Mouse (Mus musculus): ENCODE data around the gene Prkra. TPM values are rescaled to one million over a fixed set of nuclear protein-coding genes. Genes with fewer than 3 reads are reported as not detected.
A peak's percentile ranks its signal among the peaks of the same experiment; 100 is the strongest.

Prkra gene
- polyA plus RNA-seq, 1 experiment from 2014 or later = 85.0 TPM

GRCm38 (mm10) chr2:76674725-76675427 lies 27.1 kb upstream of the Prkra start, which contains the start of gene Plekha3:
Plekha3 (plus strand) TSS chr2:76675281.
- Histone ChIP-seq H3K27me3 (replicated peaks; ENCODE audit: low read depth, poor library complexity, severe bottlenecking) (no peaks in the 10 kb centered on the region), H3K36me3 (replicated peaks) (peaks cover 22% of the 10 kb centered on the region), H3K4me1 (peaks cover 40% of the 10 kb centered on the region), H3K27ac (replicated peaks) (peak within 1 kb of the TSS; percentile 91), H3K9me3 (no peaks in the 10 kb centered on the region), H3K4me3 (peak within 1 kb of the TSS; percentile 93)
- DNase-seq (ENCODE audit: low spot score) = peak; percentile 89
- 4% methylated on average over 52 of the region's 52 CpGs for WGBS

DNA sequence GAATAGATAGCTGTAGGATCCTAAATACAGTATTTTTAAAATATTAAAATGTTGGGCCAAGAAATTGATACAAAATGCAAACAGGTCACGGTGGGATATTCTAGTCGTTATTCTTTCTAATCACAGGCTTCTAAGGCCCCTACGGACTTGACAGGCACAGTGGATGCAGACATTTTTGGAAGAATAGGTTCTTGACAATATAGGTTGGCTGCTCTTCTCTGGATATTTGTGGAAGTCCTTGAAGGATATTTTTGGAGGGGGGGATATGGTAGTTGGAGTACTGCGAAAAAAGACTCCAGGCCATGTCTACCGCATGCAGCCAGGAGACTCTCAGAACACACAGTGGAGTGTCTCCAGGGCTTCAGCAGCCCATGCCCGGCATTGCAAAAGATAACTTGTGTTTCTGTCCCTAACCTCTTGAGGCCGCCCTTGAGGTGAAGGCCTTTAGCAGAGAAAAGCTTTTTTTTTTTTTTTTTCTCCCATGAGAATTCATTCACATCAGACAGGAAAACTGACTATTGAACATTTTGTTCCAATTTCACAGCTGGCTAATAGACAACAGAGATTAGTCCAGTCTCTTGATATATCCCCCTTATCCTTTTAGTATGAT lies 25.8 kb upstream of the Prkra start:
- Histone ChIP-seq H3K4me1 (peaks cover 40% of the 10 kb centered on the region), H3K27me3 (replicated peaks; ENCODE audit: low read depth, poor library complexity, severe bottlenecking) (no peaks in the 10 kb centered on the region), H3K9me3 (no peaks in the 10 kb centered on the region), H3K36me3 (replicated peaks) (peaks cover 16% of the 10 kb centered on the region), H3K27ac (replicated peaks) (peak overlapping the region; percentile 87), H3K4me3 (peak overlapping the region; percentile 61)
- 34% methylated on average over 7 of the region's 7 CpGs for WGBS
- peak; percentile 44 for DNase-seq (ENCODE audit: low spot score)

GRCm38 (mm10) chr2:76672966-76673392 lies 25.2 kb upstream of the Prkra start, which contains the start of gene Fkbp7:
Fkbp7 (minus strand) TSS chr2:76673116.
- H3K36me3 ChIP-seq (replicated peaks) = peaks cover 10% of the 10 kb centered on the region
- under 1% methylated on average over 17 of the region's 17 CpGs for WGBS
- peak within 1 kb of the TSS; percentile 61 for H3K4me3 ChIP-seq
- H3K27me3 ChIP-seq (replicated peaks; ENCODE audit: low read depth, poor library complexity, severe bottlenecking) = no peaks in the 10 kb centered on the region
- H3K27ac ChIP-seq (replicated peaks) = peak within 1 kb of the TSS; percentile 87
- no peaks in the 10 kb centered on the region for H3K9me3 ChIP-seq
- DNase-seq (ENCODE audit: low spot score) = peak; percentile 94
- peaks cover 40% of the 10 kb centered on the region for H3K4me1 ChIP-seq

- Histone ChIP-seq H3K27ac (replicated peaks) (peak overlapping the region; percentile 87), H3K4me1 (peaks cover 38% of the 10 kb centered on the region), H3K36me3 (replicated peaks) (peaks cover 7% of the 10 kb centered on the region), H3K27me3 (replicated peaks; ENCODE audit: low read depth, poor library complexity, severe bottlenecking) (no peaks in the 10 kb centered on the region), H3K9me3 (no peaks in the 10 kb centered on the region), H3K4me3 (peak overlapping the region; percentile 61)
- DNase-seq (ENCODE audit: low spot score) = no peak
- 46% methylated on average over 9 of the region's 9 CpGs for WGBS
Measured at GRCm38 (mm10) chr2:76672134-76672745, 24.4 kb upstream of the Prkra start.

DNA sequence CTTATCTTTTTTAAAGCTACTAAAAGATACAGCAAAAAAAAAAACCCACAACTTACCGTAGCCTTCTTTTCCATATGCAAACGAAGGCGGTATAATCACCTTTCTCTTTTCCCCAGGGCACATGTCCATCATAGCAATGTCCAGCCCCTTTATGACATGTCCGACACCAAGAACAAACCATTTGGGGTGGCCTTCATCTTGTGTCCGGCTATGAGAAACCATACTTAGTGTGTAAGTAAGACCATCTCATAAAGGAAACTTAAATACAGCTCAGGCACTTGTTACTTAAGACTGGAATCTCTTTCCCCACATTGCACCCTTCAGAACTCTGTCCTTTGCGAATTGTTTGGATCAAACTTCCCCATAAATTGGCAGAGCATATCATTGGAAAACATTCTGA lies 23.8 kb upstream of the Prkra start:
- no peaks in the 10 kb centered on the region for H3K27me3 ChIP-seq (replicated peaks; ENCODE audit: low read depth, poor library complexity, severe bottlenecking)
- H3K4me3 ChIP-seq = peak overlapping the region; percentile 61
- no peak for DNase-seq (ENCODE audit: low spot score)
- peak overlapping the region; percentile 87; the same call in 1 of the 2 replicates for H3K27ac ChIP-seq (replicated peaks)
- H3K9me3 ChIP-seq = no peaks in the 10 kb centered on the region
- H3K36me3 ChIP-seq (replicated peaks) = peaks cover 7% of the 10 kb centered on the region
- H3K4me1 ChIP-seq = peaks cover 32% of the 10 kb centered on the region
- 92% methylated on average over 6 of the region's 6 CpGs for WGBS

- WGBS = 88% methylated on average over 5 of the region's 5 CpGs
- Histone ChIP-seq H3K27me3 (replicated peaks; ENCODE audit: low read depth, poor library complexity, severe bottlenecking) (no peaks in the 10 kb centered on the region), H3K4me1 (peaks cover 8% of the 10 kb centered on the region), H3K9me3 (no peaks in the 10 kb centered on the region), H3K36me3 (replicated peaks) (peaks cover 39% of the 10 kb centered on the region), H3K4me3 (no peak overlapping the region), H3K27ac (replicated peaks) (no peak overlapping the region)
- DNase-seq (ENCODE audit: low spot score) = no peak
Measured at GRCm38 (mm10) chr2:76667200-76667599, 19.4 kb upstream of the Prkra start.

GRCm38 (mm10) chr2:76665531-76665930 lies 17.7 kb upstream of the Prkra start:
- no peak overlapping the region for H3K27ac ChIP-seq (replicated peaks)
- H3K4me1 ChIP-seq = no peaks in the 10 kb centered on the region
- no peak overlapping the region for H3K4me3 ChIP-seq
- DNase-seq (ENCODE audit: low spot score) = no peak
- peaks cover 48% of the 10 kb centered on the region for H3K36me3 ChIP-seq (replicated peaks)
- H3K27me3 ChIP-seq (replicated peaks; ENCODE audit: low read depth, poor library complexity, severe bottlenecking) = no peaks in the 10 kb centered on the region
- H3K9me3 ChIP-seq = no peaks in the 10 kb centered on the region
- WGBS = 92% methylated on average over 7 of the region's 7 CpGs

DNA sequence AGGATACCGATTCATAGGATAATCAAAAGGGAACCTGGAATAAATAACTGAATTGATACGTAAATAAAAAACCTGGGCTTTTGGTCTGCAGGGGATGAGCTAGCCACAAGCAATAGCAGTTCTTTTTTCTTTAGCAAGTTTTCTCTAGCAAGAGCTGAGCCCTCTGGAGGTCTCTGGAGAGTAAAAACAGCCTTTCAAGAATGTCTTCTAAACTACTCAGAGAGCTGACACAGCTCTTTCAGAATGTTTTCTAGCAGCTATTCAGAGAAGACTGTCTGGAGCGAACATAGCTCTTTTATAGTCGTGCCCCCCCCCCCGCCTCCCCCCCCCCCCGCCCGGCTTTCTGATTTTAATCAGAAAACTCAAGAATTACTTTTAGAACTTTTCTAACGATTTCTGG lies 11.6 kb upstream of the Prkra start:
- 57% methylated on average over 8 of the region's 8 CpGs for WGBS
- no peaks in the 10 kb centered on the region for H3K9me3 ChIP-seq
- H3K27me3 ChIP-seq (replicated peaks; ENCODE audit: low read depth, poor library complexity, severe bottlenecking) = no peaks in the 10 kb centered on the region
- H3K4me1 ChIP-seq = no peaks in the 10 kb centered on the region
- DNase-seq (ENCODE audit: low spot score) = no peak
- no peak overlapping the region for H3K27ac ChIP-seq (replicated peaks)
- H3K4me3 ChIP-seq = no peak overlapping the region
- H3K36me3 ChIP-seq (replicated peaks) = peaks cover 31% of the 10 kb centered on the region

- DNase-seq (ENCODE audit: low spot score) = no peak
- Histone ChIP-seq H3K36me3 (replicated peaks) (peaks cover 22% of the 10 kb centered on the region), H3K27ac (replicated peaks) (no peak overlapping the region), H3K4me1 (no peaks in the 10 kb centered on the region), H3K27me3 (replicated peaks; ENCODE audit: low read depth, poor library complexity, severe bottlenecking) (no peaks in the 10 kb centered on the region), H3K9me3 (no peaks in the 10 kb centered on the region), H3K4me3 (no peak overlapping the region)
- 82% methylated on average over 13 of the region's 13 CpGs for WGBS
Measured at GRCm38 (mm10) chr2:76658551-76658950, 10.7 kb upstream of the Prkra start.

DNA sequence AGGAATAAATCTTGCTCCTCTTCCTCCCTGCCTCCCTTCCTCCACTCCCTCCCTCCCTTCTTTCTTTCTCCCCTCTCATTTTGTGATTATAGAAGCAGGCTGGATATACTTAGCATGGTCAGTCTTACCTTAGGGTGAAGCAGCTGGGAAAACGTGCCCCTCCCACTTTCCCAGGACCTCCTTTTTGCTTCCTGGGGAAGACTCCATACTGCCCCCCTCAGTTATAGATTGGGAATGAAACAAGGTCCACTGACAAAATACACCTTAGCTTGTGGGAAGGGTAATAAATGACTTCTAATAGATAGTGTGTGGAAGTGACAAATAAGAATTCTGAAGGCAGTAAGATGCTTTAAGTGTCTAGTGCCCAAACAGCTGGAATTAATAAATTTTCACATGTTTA lies 8.2 kb upstream of the Prkra start:
- Histone ChIP-seq H3K27ac (replicated peaks) (no peak overlapping the region), H3K36me3 (replicated peaks) (no peaks in the 10 kb centered on the region), H3K4me3 (no peak overlapping the region), H3K27me3 (replicated peaks; ENCODE audit: low read depth, poor library complexity, severe bottlenecking) (no peaks in the 10 kb centered on the region), H3K4me1 (no peaks in the 10 kb centered on the region), H3K9me3 (no peaks in the 10 kb centered on the region)
- no peak for DNase-seq (ENCODE audit: low spot score)
- WGBS = 10% methylated on average over 1 of the region's 1 CpGs

DNA sequence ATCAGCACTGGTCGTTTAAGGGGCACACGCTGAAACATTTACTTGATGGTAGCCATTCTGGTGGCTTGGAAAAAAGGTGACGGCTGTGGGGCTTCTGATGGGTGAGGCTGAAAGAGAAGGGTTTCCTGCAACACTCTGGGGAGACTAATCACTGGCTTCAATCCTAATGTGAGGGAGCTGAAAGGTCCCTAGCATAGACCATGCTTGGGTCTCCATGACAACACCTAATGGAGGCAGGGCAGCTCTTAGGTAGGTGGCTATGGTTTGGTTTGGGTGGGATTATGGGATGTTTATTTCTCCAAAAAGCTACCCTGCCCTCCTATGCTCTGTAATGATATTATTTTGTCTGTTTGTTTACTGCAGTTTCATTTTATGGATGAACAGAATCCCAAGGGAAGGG lies 7.6 kb upstream of the Prkra start:
- no peaks in the 10 kb centered on the region for H3K36me3 ChIP-seq (replicated peaks)
- no peaks in the 10 kb centered on the region for H3K4me1 ChIP-seq
- no peak for DNase-seq (ENCODE audit: low spot score)
- 81% methylated on average over 3 of the region's 3 CpGs for WGBS
- H3K27ac ChIP-seq (replicated peaks) = no peak overlapping the region
- no peak overlapping the region for H3K4me3 ChIP-seq
- H3K9me3 ChIP-seq = no peaks in the 10 kb centered on the region
- H3K27me3 ChIP-seq (replicated peaks; ENCODE audit: low read depth, poor library complexity, severe bottlenecking) = no peaks in the 10 kb centered on the region

DNA sequence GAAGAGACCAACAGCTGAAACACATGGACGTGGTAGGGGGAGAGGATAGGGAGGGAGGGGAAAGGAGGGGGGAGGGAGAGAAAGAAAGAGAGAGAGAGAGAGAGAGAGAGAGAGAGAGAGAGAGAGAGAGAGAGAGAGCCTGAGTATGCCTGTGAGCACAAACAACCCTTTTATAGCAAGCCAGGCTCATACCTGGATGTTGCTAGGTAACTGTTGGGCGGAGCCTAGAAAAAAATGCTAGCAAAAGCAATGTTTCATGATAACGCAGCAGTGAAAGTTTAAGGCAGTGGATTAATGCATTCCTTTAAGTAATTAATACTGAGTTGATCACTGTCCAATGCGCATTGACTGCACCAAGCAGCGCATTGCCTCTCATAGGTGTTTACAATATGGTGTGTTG lies 6.8 kb upstream of the Prkra start:
- H3K4me3 ChIP-seq = no peak overlapping the region
- no peaks in the 10 kb centered on the region for H3K27me3 ChIP-seq (replicated peaks; ENCODE audit: low read depth, poor library complexity, severe bottlenecking)
- H3K9me3 ChIP-seq = no peaks in the 10 kb centered on the region
- no peaks in the 10 kb centered on the region for H3K36me3 ChIP-seq (replicated peaks)
- 87% methylated on average over 5 of the region's 5 CpGs for WGBS
- H3K27ac ChIP-seq (replicated peaks) = no peak overlapping the region
- no peaks in the 10 kb centered on the region for H3K4me1 ChIP-seq
- DNase-seq (ENCODE audit: low spot score) = no peak

GRCm38 (mm10) chr2:76653070-76653469 lies 5.3 kb upstream of the Prkra start:
- H3K4me1 ChIP-seq = peaks cover 8% of the 10 kb centered on the region

More at GRCm38 (mm10) chr2:76653070-76653469, 5.3 kb upstream of the Prkra start:
- Histone ChIP-seq H3K27ac (replicated peaks) (no peak overlapping the region), H3K36me3 (replicated peaks) (no peaks in the 10 kb centered on the region), H3K27me3 (replicated peaks; ENCODE audit: low read depth, poor library complexity, severe bottlenecking) (no peaks in the 10 kb centered on the region), H3K4me3 (no peak overlapping the region), H3K9me3 (no peaks in the 10 kb centered on the region)
- WGBS = 93% methylated on average over 4 of the region's 4 CpGs
- no peak for DNase-seq (ENCODE audit: low spot score)
